ENCODE assay signal across 26 mouse cellular contexts in the genomic region with DNA sequence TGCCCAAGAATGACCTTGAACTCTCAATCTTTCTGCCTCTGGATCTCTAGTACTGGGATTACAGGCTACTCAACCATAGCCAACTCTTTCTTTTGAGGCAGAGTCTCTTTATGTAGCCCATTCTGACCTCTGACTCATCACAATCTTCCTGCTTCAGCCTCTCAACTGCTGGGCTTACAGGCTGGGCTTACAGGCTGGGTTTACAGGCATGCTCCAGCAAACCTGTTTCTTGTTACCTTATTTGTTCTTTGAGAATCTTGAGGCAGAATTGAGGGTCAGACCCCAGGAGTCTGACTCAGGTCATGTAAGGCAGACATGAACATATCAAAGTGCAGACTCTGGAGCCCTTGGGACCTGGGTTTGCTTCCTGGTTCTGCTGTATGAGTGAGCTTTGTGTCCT. TPM values are rescaled to one million over a fixed set of nuclear protein-coding genes. Genes with fewer than 3 reads are reported as not detected.
DNase-seq lines count a peak whose midpoint lies in the region; ATAC-seq lines count a peak whose summit lies in the region.
"Had no signal": no experiment of that assay in that cellular context is flagged by ENCODE, and none has a peak within 500 bp of the region (broad histone marks: within the 10 kb centered on the region; RNA-seq: fewer than 3 reads in every experiment).

No protein-coding gene starts in this region.

- no peak overlapping the region for H3K4me3 ChIP-seq in midbrain, embryonic 11.5 days (ENCODE audit: low read depth, low read length)
- H3K4me3 ChIP-seq in midbrain, embryonic 10.5 days = no peak overlapping the region

- DNase-seq in midbrain, embryonic 11.5 days (ENCODE audit: low spot score, missing footprints) = peak; percentile 75
- DNase-seq in midbrain, embryonic 10.5 days (ENCODE audit: low spot score) = no peak
- DNase-seq in 3T3-L1 (ENCODE audit: low read depth, low spot score) (peak; percentile 23), 416B (ENCODE audit: low read depth) (peak; percentile 60)
- no peak for DNase-seq in left cerebral cortex, postnatal 14 days (ENCODE audit: low spot score in 2 of 2)
- DNase-seq in retina, postnatal 1 day = no peak
- DNase-seq: adrenal gland, adult 2 months; adrenal gland, adult 8-10 months; adrenal gland, postnatal 10 days; adrenal gland, postnatal 14 days; adrenal gland, postnatal 25 days; adrenal gland, postnatal 36 days; B cell, adult 2 months; cerebellum, adult 11 months; cerebellum, adult 11-12 months; cerebellum, adult 18-20 months; cerebellum, adult 2 months; cerebellum, adult 8-10 months had no signal

- H3K27ac ChIP-seq in midbrain, embryonic 11.5 days (ENCODE audit: low read depth, low read length) = no peak overlapping the region
- no peak overlapping the region for H3K27ac ChIP-seq in midbrain, embryonic 10.5 days (replicated peaks)

- no peak for ATAC-seq in midbrain, embryonic 11.5 days (ENCODE audit: low FRiP score)
- ATAC-seq: activated CD4-positive, CD25-positive, alpha-beta regulatory T cell, adult 4 months; CD4-positive, CD25-positive, alpha-beta regulatory T cell, adult 4 months; Patski had no signal

- no peak overlapping the region for H3K9ac ChIP-seq in midbrain, embryonic 11.5 days (ENCODE audit: low read length)

- H3K27me3 ChIP-seq in midbrain, embryonic 11.5 days (ENCODE audit: control insufficient read depth, insufficient read depth, low read length) = no peaks in the 10 kb centered on the region
- no peaks in the 10 kb centered on the region for H3K27me3 ChIP-seq in midbrain, embryonic 10.5 days (ENCODE audit: low read depth, poor library complexity, severe bottlenecking)
- H3K27me3 ChIP-seq: Patski had no signal

- H3K4me2 ChIP-seq in midbrain, embryonic 11.5 days = no peak overlapping the region

- H3K9me3 ChIP-seq in midbrain, embryonic 11.5 days (ENCODE audit: control insufficient read depth, low read length) = no peaks in the 10 kb centered on the region
- H3K9me3 ChIP-seq in midbrain, embryonic 10.5 days (replicated peaks) = no peaks in the 10 kb centered on the region
- H3K9me3 ChIP-seq: G1E had no signal

- no peaks in the 10 kb centered on the region for H3K36me3 ChIP-seq in midbrain, embryonic 11.5 days (ENCODE audit: control insufficient read depth, insufficient read depth, low read length)
- H3K36me3 ChIP-seq in midbrain, embryonic 10.5 days = no peaks in the 10 kb centered on the region
- H3K36me3 ChIP-seq: G1E had no signal

- intact Hi-C loops in left cerebral cortex, postnatal 14 days (cut with DNase I) = no loop called here

- H3K4me1 ChIP-seq in midbrain, embryonic 11.5 days (ENCODE audit: control insufficient read depth, insufficient read depth, low read length) = no peaks in the 10 kb centered on the region
- no peaks in the 10 kb centered on the region for H3K4me1 ChIP-seq in midbrain, embryonic 10.5 days

RNA-seq across cellular contexts. Expression of a gene that starts 38.5 kb away (rescaled TPM):
- polyA plus RNA-seq in midbrain, embryonic 11.5 days (2014; fragmentation: Nextera tagmentation; extraction: Ambion mirVana) = not detected in 2 replicates
- polyA plus RNA-seq in midbrain, embryonic 10.5 days (2016; fragmentation: Nextera tagmentation; extraction: Ambion mirVana) = not detected in 2 replicates
- total RNA-seq in left cerebral cortex, postnatal 14 days (2021) = not detected
- total RNA-seq: adrenal gland, adult 18-20 months; adrenal gland, adult 2 months; adrenal gland, adult 8-10 months; adrenal gland, postnatal 10 days; adrenal gland, postnatal 14 days; adrenal gland, postnatal 25 days; adrenal gland, postnatal 36 days; CH12.LX; ES-E14; G1E had no signal
- polyA plus RNA-seq: adrenal gland, adult 2 months; brain, embryonic 14.5 days; cerebellum, adult 2 months; G1E; Patski had no signal

Comparison
In these comparisons a context has a peak if more than half of its experiments do, and no peak if none do; other contexts are left out.
1. DNase-seq: peak in midbrain, embryonic 11.5 days (single experiment), 3T3-L1 (single experiment) and 416B (single experiment); none in midbrain, embryonic 10.5 days (single experiment), left cerebral cortex, postnatal 14 days (0 of 2) and retina, postnatal 1 day (single experiment).